Mouse (Mus musculus): ENCODE results near the gene a. TPM values are rescaled to one million over a fixed set of nuclear protein-coding genes. Genes with fewer than 3 reads are reported as not detected.

Gene a
- polyA plus RNA-seq, 1 experiment from 2014 or later = 0.94 TPM

DNA sequence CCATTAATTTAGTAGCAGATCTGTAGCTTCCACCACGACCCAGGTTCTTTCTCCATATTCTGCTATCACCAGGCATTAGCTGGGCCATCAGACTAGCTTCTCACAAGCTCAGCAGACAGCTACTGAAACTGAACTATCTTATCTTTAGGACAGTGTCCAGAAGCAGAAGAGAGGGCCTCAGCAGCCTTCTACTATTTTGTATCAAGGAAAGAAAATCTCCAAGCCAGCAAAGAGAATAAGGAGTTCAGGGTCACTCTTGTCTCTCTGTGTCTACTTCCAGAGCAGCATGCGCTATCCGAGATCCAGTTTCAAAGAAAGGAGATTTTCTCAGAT lies 300.5 kb downstream of the a start:
- no peak for DNase-seq (ENCODE audit: low spot score)
- Histone ChIP-seq H3K4me3 (no peak overlapping the region), H3K4me1 (no peaks in the 10 kb centered on the region), H3K27ac (replicated peaks) (no peak overlapping the region), H3K36me3 (no peaks in the 10 kb centered on the region), H3K9me3 (replicated peaks) (no peaks in the 10 kb centered on the region), H3K27me3 (ENCODE audit: low read depth, poor library complexity, severe bottlenecking) (no peaks in the 10 kb centered on the region)
- WGBS = 81% methylated on average over 3 of the region's 3 CpGs

DNA sequence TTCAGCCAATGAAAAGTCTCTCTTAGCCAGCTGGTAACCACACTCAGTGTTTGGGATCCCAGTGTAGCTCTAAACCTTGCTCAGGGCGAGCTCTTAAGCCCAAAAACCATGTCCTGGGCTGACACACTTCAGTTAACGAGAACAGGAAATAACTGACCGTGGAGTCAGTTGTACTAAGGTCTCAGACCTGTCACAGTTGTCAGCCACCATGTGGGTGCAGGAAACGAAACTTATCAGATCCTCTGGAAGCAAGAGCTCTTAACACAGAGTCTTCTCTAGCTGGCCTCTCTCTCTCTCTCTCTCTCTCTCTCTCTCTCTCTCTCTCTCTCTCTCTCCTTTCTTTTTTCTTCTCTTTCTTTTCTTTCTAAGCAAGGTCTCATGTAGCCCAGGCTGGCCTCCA lies 302.2 kb downstream of the a start:
- H3K4me3 ChIP-seq = no peak overlapping the region
- H3K27ac ChIP-seq (replicated peaks) = no peak overlapping the region
- no peaks in the 10 kb centered on the region for H3K9me3 ChIP-seq (replicated peaks)
- WGBS = 55% methylated on average over 4 of the region's 4 CpGs
- no peaks in the 10 kb centered on the region for H3K27me3 ChIP-seq (ENCODE audit: low read depth, poor library complexity, severe bottlenecking)
- DNase-seq (ENCODE audit: low spot score) = no peak
- H3K4me1 ChIP-seq = no peaks in the 10 kb centered on the region
- H3K36me3 ChIP-seq = no peaks in the 10 kb centered on the region

DNA sequence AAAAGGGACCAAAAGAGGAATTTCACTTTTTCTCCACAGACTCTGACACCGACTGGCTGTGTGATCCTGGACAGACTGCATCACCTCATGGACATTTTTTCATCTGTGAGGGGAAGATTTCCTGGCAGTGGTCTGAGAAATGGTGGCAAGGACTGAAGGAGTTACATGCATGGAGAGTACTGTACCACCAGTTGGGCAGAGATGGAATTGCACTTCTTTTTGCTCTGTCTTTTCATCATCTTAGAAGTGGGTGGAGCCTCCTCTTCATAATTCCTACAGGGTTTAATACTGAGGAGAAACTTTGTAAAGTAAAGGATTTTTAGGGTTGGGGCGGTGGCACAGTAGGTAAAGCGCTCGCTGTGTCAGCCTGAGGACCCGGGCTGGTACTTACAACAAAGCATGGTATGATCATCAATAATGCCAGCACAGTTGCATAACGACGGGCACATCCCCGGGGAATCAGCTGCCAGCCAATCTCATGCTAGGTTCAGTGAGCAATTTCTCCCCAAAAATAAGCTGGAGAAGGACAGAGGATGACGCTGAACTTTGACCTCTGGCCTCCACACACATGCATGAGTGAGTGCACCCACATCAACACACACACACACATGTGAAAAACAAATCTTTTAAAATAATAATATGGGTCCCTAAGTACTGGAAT lies 307.6 kb downstream of the a start:
- WGBS = 87% methylated on average over 9 of the region's 9 CpGs
- DNase-seq (ENCODE audit: low spot score) = no peak
- Histone ChIP-seq H3K27ac (replicated peaks) (no peak overlapping the region), H3K4me3 (no peak overlapping the region), H3K9me3 (replicated peaks) (no peaks in the 10 kb centered on the region), H3K4me1 (peaks cover 5% of the 10 kb centered on the region), H3K36me3 (no peaks in the 10 kb centered on the region), H3K27me3 (ENCODE audit: low read depth, poor library complexity, severe bottlenecking) (no peaks in the 10 kb centered on the region)

DNA sequence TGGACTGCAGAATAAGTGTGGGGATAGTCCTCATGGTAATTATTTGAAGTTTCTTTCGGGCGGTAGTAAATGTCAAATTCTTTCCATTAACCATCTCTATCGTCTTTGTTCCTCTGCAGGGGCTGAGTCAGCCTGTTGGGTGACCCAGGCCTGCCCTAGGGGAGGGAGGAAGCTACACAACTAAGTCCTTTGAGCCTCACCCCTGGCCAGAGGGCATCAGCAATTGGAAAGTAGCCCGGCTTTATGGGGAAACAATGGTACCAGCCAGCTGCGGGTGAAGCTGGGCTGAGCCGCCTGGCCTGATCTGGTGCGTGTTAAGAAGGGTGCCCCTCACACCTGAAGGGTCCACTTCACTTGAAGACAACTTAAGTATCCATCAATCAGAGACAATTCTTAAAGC lies 308.2 kb downstream of the a start:
- Histone ChIP-seq H3K36me3 (no peaks in the 10 kb centered on the region), H3K4me3 (no peak overlapping the region), H3K27me3 (ENCODE audit: low read depth, poor library complexity, severe bottlenecking) (no peaks in the 10 kb centered on the region), H3K9me3 (replicated peaks) (no peaks in the 10 kb centered on the region), H3K27ac (replicated peaks) (no peak overlapping the region), H3K4me1 (peaks cover 6% of the 10 kb centered on the region)
- no peak for DNase-seq (ENCODE audit: low spot score)
- 79% methylated on average over 7 of the region's 7 CpGs for WGBS

DNA sequence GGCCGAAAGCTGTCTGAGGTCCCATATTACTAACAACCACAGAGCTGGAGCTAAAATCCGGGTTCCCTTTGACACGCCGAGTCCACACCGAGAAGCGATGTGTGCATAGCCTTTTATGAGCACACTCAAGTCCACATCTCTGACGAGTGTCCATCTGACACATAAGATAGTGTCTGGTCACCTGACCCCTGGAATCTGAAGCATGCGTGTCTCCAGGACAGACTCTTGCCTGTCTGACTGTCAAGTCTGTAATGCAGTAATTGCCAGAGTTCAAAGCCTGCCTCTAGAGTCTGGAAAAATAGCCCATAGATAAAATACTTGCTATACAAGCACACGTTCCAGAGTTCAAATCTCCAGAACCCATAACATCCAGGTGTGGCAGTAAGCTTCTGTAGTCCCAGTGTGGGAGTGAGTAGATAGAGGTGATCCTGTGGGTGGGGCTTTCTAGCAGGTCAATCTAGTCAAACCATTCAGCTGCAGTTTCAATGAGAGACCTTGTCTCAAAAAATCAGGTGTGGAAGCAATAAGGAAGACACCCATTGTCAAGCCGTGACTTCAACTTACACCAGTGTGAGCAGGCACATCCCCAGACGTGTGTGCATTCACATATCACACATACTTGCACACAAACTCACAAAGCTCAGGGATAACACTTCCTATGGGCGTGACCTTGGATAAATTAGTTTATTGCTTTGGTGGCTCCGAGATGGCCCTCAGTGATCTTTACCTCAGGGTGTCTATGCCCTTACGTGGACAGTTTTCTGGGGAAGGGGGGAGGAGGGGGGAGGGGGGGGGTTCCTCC lies 309.0 kb downstream of the a start:
- no peak for DNase-seq (ENCODE audit: low spot score)
- no peak overlapping the region for H3K27ac ChIP-seq (replicated peaks)
- 87% methylated on average over 14 of the region's 14 CpGs for WGBS
- no peaks in the 10 kb centered on the region for H3K9me3 ChIP-seq (replicated peaks)
- H3K4me1 ChIP-seq = peaks cover 6% of the 10 kb centered on the region
- H3K4me3 ChIP-seq = no peak overlapping the region
- H3K36me3 ChIP-seq = no peaks in the 10 kb centered on the region
- H3K27me3 ChIP-seq (ENCODE audit: low read depth, poor library complexity, severe bottlenecking) = no peaks in the 10 kb centered on the region

Other genes with a start within 250 kb of the a start
- 4.4 and 5.1 TPM in 2 replicates for gene 1700003F12Rik, start 244.3 kb upstream of the a start, polyA plus RNA-seq (2016; fragmentation: Nextera tagmentation; extraction: Ambion mirVana)
- gene Actl10, start 239.6 kb upstream of the a start, polyA plus RNA-seq (2016; fragmentation: Nextera tagmentation; extraction: Ambion mirVana) = 0.81 and 0.98 TPM in 2 replicates
- 5.2 and 7.6 TPM in 2 replicates for gene Necab3, start 232.5 kb upstream of the a start, polyA plus RNA-seq (2016; fragmentation: Nextera tagmentation; extraction: Ambion mirVana)
- 34.9 and 35.5 TPM in 2 replicates for gene E2f1, start 221.5 kb upstream of the a start, polyA plus RNA-seq (2016; fragmentation: Nextera tagmentation; extraction: Ambion mirVana)
- 13.2 and 13.9 TPM in 2 replicates for gene Pxmp4, start 187.7 kb upstream of the a start, polyA plus RNA-seq (2016; fragmentation: Nextera tagmentation; extraction: Ambion mirVana)
- 0.92 and 1.1 TPM in 2 replicates for gene Zfp341, start 178.1 kb upstream of the a start, polyA plus RNA-seq (2016; fragmentation: Nextera tagmentation; extraction: Ambion mirVana)
- 0.30 TPM in 1 of 2 replicates, not detected in the other for gene 4930519P11Rik, start 178.0 kb upstream of the a start, polyA plus RNA-seq (2016; fragmentation: Nextera tagmentation; extraction: Ambion mirVana)
- gene Chmp4b, start 139.7 kb upstream of the a start, polyA plus RNA-seq (2016; fragmentation: Nextera tagmentation; extraction: Ambion mirVana) = 13.1 and 13.8 TPM in 2 replicates
- not detected in 2 replicates for gene Gm14214, start 21.4 kb upstream of the a start, polyA plus RNA-seq (2016; fragmentation: Nextera tagmentation; extraction: Ambion mirVana)
- gene Raly, start 306 bp upstream of the a start, polyA plus RNA-seq (2016; fragmentation: Nextera tagmentation; extraction: Ambion mirVana) = 48.3 and 50.1 TPM in 2 replicates
- 108 and 119 TPM in 2 replicates for gene Eif2s2, start 101.5 kb downstream of the a start, polyA plus RNA-seq (2016; fragmentation: Nextera tagmentation; extraction: Ambion mirVana)
- 0.04 and 0.09 TPM in 2 replicates for gene Gm14226, start 226.9 kb downstream of the a start, polyA plus RNA-seq (2016; fragmentation: Nextera tagmentation; extraction: Ambion mirVana)

All from midbrain, embryonic 10.5 days (tissue).